Mouse (Mus musculus): ENCODE data around the gene Cfl2.
"Not testable (repeated sequence)": the region's sequence is repeated elsewhere in the genome, so short reads cannot be mapped to it uniquely, and the experiment has no call there.

Cfl2 gene

DNA sequence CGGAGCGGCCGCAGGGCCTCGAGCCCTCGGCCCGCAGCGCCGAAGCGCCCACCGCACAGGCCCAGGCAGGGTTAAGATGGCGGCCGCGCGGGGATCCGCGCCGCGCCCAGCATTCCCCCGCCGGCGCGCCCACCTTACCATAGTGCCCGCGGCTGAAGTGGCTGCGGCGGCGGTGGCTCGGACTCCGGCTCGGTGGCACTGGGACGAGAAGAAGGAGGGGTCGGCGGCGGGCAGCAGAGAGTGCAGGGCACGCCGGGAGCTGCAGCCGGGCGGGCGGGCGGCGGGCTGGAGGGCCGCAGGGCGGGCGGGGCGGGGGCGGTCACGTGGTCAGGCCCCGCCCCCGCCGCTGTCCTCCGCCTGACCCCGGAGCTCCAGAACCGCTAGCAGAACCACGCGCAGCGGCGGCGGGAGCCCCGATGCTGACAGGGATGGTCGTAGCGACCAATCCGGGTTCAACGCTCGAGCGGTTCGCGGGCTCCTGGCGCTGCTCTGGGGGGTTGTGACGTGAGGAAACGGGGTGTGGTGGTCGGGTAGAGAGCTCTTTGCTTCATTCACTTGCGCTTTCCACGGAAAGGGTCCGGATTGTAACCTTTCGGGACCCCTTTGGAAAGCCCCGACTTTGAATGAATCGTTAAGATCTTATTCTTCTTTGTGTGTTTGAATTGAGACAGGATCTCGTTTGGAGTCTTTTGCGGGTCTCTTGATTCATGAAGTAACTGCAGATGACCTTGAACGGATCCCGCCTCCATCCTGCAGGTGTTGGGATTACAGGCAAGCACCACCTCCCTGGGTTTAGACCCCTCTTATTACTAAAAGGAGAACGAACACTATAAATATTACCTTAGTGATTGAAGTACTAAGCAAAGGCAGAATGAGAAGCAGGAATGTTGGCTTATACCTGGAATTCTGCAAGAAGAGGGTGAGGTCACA is at the start of gene Cfl2:
Gene Cfl2 (minus strand): TSS at position 272 of the 930 bp plus-strand sequence.
- DNase-seq = peak; percentile 78

DNA sequence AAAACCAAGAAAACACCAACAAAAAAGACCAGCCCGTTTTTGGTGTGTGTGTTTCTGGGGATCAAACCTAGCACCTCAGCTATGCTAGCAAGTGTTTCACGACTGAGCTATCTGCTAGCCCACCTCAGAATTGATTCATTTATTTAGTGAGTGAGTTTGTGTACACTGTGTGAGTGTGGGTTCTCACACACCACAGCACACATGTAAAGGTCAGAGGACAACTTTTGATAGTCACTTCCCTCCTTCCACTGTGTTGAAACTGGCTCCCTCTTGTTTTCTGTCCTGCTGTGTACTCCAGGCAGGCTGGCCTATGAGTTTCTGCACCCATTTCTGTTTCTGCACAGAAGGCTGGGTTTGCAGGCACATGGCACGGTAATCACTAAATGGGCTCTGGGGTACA is 47.7 kb upstream of the Cfl2 start:
- DNase-seq = no peak

- not testable (repeated sequence) for DNase-seq
Observed at GRCm38 (mm10) chr12:54892559-54892958, 29.9 kb upstream of the Cfl2 start.

DNA sequence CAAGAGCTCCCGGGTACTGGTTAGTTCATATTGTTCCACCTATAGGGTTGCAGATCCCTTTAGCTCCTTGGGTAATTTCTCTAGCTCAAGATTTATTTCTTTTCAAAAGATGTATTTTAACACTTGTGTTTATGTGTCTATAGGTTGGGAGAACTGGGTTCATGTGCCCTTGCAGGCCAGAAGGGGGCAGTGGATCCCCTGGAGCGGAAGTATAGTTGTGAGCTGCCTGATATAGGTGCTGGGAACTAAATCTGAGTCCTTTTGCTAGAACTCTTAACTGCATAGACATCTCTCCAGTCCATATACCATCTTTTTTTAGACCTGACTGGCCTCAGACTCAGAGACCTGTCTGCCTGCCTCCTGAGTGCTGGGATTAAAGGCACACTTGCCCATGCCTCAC is 27.7 kb upstream of the Cfl2 start:
- DNase-seq = no peak

- DNase-seq = no peak
Observed at GRCm38 (mm10) chr12:54887580-54888127, 25.0 kb upstream of the Cfl2 start.

- DNase-seq = peak; percentile 48
Observed at GRCm38 (mm10) chr12:54879630-54880029, 17.0 kb upstream of the Cfl2 start.

DNA sequence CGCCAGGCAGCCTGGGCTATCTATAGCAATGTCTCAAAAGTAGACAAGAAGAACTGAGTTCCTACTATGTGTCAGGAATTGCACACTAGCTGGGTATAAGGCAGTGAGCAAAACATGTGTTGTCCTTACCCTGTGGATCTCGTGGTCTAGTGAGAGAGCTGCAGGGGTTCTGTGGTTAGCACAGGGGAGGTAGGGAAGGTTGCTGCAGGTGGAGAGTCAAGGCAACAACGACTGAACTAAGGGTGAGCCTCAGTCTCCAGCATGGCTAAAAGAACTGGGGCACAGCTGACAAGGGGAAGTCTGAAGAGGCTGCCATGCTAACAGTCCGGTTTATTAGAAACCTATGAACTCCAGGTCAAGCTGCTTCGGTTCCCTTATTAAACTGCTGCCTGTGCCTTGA is 16.5 kb upstream of the Cfl2 start:
- DNase-seq = no peak

DNA sequence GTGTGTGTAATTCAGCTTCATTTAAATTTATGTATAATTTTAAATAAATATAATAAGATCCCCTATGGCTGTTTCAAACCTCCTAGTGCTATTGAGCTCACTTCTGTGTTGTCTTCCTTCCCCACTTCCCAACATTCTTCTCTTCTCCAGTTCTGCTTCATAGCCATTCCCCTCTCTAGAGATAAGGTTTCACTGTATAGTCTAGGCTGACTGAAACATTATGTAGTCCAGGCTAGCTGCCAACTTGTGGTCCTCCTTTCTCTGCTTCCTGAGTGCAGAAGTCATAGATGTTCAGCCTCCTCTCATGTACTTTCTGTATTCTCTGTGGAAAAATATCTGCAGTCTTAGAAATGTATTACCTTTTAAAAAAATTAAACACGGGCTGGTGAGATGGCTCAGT is 15.2 kb upstream of the Cfl2 start:
- DNase-seq = no peak

DNA sequence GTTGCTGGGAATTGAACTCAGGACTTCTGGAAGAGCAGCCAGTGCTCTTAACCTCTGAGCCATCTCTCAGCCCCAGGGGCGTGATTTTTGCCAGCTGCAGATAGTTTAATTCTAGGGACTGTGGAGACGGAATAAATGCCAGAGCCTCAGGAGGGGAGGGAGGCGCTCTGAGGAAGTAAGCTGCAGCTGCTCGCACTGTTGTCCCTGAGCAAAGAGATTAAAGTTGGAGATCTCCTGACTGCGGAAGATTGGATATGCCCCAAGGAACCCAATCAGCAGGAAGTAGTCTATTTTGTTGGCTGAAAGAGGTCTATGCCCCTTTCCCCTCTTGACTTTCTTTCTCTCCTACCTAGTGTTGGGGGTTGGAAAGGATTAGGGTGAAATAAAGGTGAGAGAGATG is 14.2 kb upstream of the Cfl2 start:
- no peak for DNase-seq

GRCm38 (mm10) chr12:54874711-54875110 is 12.0 kb upstream of the Cfl2 start:
- no peak for DNase-seq

- DNase-seq = no peak
Observed at GRCm38 (mm10) chr12:54861991-54862605, 579 bp downstream of the Cfl2 start.

DNA sequence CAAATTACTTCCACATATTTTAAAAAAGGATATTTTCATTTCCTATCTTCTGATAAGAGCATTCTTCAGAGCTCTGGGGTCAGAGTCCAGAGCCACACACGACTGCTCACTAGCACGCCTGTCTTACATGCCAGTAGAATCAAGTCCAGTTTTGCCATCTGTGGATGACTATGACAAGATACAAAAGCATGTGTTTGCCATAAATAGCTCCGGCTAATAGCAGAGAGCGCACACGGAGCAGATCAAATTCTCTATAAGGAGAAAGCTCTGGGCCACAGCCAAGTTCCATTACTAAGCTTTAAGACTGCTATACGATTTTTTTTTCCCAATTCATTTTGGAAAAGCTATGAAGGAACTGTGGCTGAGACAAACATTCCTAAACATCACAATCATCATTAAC is 3.1 kb downstream of the Cfl2 start:
- DNase-seq = no peak

DNA sequence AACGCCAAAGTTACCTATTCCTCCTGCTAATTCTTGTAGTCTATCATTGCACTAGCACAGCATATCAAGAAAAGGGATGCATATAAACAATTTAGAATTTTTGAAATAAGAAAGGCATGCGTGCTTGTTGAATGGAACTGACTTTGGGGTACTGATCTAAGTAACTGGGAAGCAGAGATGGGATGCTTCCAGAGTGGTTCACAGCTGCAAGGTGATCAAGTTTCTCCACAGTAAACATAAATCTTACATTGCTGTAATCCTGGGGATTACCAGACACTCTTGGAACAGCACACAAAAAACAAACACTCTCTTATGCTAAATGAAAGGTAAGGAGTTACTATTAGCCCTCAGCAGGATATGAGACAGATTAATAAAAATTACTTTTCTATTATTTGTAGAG is 12.1 kb downstream of the Cfl2 start:
- no peak for DNase-seq

DNA sequence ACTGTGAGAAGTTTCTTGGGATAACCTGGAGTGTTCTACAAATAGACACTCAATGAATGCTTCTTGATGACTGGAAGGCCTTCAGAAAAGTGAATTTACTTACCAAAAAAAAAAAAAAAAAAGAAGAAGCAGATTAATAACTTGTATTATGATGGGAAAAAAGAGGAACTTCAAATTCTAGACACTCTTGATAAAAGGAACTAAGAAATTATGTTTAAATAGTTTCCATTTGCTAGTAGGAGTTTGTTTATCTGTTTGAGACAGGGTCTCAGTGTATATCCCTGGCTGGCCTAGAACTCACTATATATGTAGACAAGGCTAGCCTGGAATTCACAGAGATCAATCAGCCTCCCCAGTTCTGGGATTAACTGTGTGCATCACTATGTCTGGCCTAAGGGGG is 18.3 kb downstream of the Cfl2 start:
- no peak for DNase-seq

DNA sequence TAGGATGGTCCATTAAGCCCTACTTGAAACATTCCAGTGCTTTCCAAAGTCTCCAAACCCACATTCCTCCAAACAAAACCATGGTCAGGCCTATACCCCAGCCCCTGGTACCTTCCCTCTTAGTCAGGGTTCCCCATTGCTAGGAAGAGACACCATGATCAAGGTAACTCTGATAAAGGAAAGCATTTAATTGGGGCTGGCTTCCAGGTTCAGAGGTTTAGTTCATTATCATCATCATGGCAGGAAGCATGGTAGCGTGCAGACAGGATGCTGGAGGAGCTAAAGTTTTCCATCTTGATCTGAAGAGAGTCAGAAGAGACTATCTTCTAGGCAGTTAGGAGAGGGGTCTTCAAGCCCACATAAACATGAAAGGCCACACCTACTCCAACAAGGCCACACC is 21.1 kb downstream of the Cfl2 start:
- no peak for DNase-seq

DNA sequence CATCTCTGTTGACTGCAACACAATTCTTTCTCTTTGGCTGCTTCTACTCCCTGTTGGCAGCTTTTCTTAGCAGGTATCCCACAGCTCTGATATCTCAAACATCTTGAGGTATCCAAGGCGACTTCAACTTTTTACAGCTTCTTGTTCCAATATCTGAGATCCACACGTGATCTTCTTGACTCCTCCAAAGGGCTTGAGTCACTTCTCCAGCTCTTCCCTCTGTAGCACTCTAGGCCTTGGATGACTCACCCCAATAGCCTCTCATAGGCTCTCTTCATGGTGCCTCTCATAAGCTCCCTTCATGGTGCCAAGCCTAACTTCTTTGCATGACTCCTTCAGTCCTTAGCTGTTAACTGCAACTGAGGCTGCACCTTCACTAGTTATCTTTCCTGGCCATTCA is 22.9 kb downstream of the Cfl2 start:
- DNase-seq = no peak

DNA sequence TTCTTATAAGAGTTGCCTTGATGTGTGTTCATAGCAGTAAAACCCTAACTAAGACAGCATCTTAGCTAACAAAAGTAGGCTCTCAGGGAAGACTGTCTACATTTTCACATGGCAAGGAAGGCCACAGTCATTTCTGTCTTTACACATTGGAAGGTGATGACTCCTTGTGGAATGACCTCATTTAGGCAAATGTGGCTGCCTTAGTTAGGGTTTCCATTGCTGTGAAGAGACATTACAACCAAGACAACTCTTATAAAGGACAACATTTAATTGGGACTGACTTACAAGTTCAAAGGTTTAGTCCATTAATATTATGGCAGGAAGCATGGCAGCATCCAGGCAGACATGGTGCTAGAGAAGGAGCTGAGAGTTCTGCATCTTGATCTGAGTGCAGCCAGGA is 23.7 kb downstream of the Cfl2 start:
- no peak for DNase-seq

- no peak for DNase-seq
Observed at GRCm38 (mm10) chr12:54835608-54836570, 26.8 kb downstream of the Cfl2 start.

GRCm38 (mm10) chr12:54834925-54835447 is 27.7 kb downstream of the Cfl2 start:
- DNase-seq = peak; percentile 52

DNA sequence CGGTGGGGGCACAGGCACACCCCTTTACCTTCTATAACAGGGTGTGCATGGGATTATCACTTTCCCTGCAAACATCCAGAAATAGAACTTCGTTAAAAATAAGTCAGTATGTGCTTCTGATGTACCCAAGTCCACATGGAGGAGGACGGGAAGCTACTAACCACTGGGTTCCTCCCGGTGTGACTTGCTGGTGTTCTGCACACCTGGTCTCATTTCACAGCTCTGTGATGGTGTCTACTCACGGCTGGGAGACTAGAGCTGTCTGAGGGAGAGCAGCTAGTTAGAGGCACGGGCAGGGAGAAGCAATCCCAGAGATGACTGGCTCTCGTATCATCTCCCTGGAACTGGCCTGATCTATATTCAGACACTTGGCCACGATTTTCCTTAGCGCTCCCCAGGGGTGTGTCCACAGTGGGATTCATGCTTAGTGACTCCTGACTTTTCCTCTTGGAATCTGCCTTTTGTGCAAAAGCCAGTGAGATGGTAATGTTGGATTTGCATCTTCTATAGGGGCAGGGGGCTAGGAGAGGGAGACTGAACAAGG is 28.7 kb downstream of the Cfl2 start:
- no peak for DNase-seq

GRCm38 (mm10) chr12:54831927-54832326 is 30.8 kb downstream of the Cfl2 start:
- DNase-seq = not testable (repeated sequence)

DNA sequence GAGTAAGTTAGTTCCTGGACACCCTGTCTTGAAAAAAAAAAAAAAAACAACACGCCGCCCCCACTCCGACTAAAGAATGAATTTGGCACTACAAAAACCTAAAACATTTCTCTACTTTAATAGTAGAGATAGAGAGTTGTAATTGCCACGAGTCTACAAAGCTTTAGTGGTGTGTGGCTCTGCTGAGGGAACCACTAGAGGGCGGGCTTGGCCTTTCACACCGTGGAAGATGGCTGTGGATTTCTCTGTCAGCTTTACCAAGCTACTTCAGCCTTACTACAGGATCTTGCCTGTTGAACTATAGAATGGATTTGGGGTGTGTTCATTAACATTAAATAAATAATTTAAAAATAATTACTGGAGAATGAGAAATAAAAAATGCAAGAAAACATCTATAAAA is 32.1 kb downstream of the Cfl2 start:
- DNase-seq = peak; percentile 57
